Mouse (Mus musculus): ENCODE measurements around the gene Olfr1441.

Gene Olfr1441

DNA sequence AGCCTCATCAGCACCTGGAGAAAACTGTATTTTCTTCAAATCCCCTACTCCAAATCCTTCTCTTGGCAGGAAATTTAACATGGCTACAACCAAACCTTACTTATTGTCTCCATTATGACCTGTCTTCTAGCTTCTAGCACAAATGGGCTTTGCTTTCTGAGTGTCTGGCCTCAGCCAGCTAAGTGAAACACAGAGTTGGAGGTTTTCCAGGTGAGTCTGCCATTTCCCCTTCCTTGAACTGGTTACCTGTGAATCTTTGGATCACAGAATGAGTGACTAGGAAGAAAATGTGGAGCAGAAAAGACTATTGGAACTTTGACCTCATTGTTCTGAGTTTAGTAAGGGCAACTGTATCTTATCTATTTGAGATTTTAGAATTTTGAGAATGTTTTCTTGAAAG is at the start of gene Olfr1441:
Gene Olfr1441, plus strand, starts transcription at position 73 of the 400 bp plus-strand sequence.
- DNase-seq (ENCODE audit: low spot score in 2 of 2): no peak

GRCm38 (mm10) chr19:12373004-12373403 is 44.2 kb upstream of the Olfr1441 start:
- no peak for DNase-seq (ENCODE audit: low spot score in 2 of 2)

DNA sequence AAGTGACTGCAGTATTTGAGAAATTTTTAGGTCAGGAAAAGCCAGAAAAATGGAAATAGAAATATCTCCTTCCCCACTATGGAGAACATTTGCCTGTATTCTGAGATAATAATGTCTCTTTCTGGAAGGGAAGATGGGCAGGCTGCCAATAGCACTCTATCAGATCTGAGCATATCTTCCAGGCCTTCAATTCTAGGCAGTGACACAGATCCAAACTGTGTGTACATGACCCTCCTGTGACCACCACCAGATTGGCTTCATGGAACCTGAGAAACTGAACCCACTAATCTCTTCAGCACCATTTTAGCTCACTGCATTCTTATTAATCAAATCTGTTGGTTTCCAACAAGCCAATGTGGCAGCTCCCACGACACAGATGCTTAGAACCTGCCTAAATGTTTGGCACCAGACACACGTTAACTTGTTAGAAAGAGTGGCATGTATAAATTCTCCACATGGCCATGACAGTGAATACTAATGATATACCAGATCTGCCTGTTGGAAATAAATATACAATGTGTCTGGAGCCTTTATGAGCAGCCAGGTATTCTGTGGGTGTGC is 42.7 kb upstream of the Olfr1441 start:
- DNase-seq (ENCODE audit: low spot score in 2 of 2): peak; percentile 12 to 37

DNA sequence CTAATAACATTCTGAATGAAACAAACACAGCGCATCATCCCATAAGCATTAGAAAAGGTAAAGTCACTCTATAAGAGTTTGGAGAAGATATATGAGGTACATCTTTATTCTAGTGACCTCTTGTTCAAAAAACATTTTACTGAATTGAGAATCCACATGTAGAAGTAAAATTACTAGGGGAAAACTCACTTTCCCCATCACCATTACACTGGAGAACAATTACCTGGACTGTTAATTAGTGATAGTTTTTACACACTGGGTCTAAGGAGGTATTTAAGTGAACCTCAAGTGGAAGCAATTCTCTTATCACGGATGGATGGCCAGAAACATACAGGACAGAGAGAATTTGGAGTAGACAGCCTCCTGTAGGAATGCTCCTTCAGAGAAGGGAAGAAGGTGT is 30.3 kb upstream of the Olfr1441 start, which contains the start of gene Olfr1440:
Gene Olfr1440, plus strand, starts transcription at position 301 of the 400 bp plus-strand sequence.
- DNase-seq (ENCODE audit: low spot score in 2 of 2): no peak

- no peak for DNase-seq (ENCODE audit: low spot score in 2 of 2)
These were observed 3.5 kb upstream of the Olfr1441 start for GRCm38 (mm10) chr19:12413737-12414136.

DNA sequence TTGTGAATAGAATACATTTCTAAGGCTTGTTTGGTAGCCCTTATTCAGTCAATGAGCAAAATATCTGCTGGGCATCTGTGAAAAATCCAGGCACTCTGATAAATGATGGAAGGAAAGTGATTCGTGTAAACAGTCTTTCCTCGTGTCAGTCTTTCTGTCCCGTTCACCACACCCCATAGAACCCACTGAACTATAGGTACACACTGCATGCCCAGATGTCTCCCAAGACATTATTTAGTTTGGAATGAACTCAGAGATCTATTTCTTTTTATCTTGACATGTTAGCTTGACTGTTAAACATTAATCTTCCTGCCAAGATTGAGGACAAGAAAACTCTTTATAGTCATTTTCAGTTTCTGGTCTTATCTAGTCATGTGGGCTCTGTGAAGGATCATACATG is 1.1 kb downstream of the Olfr1441 start:
- DNase-seq (ENCODE audit: low spot score in 2 of 2): no peak

DNA sequence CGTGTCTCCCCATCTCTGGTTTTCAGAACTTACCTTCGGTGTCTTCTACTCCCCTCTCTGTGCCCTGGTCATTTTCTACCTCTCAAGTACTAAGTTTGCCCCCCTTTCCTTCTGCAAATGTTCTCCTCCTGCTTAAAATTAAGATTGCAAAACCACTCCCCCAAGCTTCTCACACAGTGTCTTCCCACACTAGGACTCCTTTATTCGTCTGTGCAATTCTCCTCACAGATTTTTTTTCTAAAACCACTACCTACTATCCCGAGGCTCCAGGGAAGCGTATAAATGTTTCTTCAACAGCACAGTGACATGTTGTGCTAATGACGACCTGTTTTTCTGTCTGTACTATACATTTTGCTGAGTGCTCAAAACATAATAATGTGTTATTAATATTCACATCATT is 3.3 kb downstream of the Olfr1441 start:
- DNase-seq (ENCODE audit: low spot score in 2 of 2): no peak

DNA sequence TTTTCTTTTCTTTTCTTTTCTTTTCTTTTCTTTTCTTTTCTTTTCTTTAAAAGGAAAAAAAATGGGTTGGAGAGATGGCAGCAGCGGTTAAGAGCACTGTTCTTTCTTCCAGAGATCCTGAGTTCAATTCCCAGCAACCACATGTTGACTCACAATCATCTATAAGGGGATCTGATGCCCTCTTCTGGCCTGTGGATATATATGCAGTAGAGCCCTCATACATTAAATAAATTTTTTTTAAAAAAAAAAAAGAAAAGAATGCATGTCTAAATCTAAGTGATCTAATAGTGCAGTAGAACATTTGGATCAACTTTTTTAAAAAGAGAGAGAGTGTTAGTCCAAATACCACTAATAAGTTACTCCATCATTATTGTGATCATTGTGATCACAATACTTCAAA is 4.4 kb downstream of the Olfr1441 start:
- no peak for DNase-seq (ENCODE audit: low spot score in 2 of 2)

DNA sequence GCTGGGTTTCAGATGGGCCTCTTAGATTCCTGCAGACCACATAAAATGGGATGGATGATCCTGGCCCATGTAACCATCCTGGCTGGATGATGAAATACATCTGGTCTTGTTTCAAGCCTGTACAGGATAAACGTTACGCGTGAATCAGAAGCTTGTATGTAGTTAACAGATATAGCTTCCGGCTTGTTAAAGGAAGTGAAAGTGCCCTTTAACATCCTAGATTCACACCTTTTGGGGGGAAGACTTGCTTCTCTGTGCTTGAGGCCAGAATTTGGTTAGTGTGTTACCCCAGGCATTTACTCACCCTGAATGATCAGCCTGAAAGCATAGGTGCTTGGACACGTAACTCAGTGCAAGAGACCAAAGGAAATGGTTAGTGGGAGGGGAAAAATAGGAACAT is 9.9 kb downstream of the Olfr1441 start:
- no peak for DNase-seq (ENCODE audit: low spot score in 2 of 2)

- DNase-seq (ENCODE audit: low spot score in 2 of 2): no peak
These were observed 10.4 kb downstream of the Olfr1441 start, which contains the start of gene Pfpl for GRCm38 (mm10) chr19:12427605-12428004. Gene Pfpl, plus strand, starts transcription at chr19:12427905.

DNA sequence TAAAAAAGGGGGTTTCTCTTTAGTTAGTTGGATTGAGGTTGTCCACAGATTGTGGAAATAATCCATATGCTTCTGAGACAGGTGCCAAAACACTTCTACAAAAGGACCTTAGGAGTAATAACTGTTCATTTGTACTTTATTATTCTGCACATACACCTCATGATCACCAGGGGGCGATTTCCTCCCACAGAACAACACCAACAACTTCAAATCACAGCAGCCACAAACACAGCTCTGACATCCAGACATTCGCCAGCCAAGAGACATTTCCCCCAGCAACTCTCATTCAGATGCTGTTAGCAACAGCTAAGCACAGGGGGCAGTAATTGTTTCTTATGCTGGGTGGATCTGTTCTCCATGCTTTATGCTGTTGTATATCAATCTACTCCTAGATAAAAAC is 15.8 kb downstream of the Olfr1441 start:
- peak; percentile 7 to 18 for DNase-seq (ENCODE audit: low spot score in 2 of 2)

- no peak for DNase-seq (ENCODE audit: low spot score in 2 of 2)
These were observed 17.8 kb downstream of the Olfr1441 start for GRCm38 (mm10) chr19:12435011-12435416.

DNA sequence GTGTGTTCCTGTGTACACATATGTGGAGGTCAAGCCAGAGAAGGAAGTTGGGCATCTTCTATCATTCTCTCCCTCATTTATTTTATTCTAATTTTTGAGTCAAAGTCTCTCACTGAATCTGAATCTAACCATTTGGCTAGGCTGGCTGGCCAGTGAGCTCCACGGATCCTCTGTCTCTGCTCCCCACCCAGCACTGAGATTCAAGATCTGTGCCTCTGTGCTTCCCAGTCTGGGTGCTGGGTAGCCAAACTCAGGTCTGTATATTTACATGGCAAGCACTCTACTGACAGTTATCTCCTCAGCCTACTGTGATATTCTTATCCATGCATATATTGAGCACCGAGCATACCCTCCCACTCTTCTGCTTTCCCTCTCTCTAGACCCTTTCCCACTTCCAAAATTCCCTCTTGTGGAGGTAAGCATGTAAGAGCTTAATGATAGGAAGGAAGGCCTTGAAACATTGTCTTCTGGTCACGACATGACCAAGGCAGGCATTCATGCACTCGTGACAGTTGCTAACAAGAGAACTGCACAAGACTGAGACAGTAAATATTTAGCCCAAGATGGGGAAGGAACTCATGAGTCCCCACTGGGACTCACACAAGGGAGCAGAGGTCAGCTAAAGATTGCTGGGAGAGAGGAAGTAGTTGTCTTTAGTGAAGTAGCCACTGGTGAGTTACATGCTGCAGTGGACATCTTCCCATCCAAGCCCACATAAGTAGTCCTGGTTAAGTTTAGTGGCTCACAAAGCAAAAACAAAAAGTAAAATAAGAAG is 18.7 kb downstream of the Olfr1441 start:
- DNase-seq (ENCODE audit: low spot score in 2 of 2): no peak

GRCm38 (mm10) chr19:12439581-12439980 is 22.3 kb downstream of the Olfr1441 start:
- DNase-seq (ENCODE audit: low spot score in 2 of 2): no peak

DNA sequence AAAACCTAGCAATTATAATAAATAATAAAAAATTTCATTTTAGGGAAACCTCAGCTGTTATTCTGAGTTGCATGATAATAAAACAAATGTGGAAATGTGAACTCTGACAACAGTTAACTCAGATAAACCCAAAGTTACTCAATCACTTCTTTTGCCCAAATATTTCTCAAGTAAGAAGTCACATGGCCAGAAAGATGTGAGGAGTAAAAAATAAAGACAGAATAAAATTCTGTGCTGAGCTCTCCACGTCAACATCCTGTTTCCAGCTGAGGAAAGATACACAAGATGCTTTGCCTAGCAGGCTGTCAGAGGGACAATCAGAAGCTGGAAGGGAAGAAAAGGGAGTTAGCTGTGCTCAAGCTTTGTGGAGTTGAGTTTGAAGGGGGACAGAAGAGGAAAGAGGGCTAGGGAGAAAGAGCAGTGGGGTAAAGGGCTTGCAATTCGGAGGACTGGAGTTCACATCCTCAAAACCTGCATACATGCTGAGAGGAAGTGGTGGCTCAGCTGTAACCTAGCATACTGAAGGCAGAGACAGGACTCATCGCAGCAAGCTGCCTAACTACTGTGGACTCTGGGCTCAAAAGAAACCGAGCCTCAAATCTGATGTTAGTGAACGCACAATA is 23.0 kb downstream of the Olfr1441 start:
- DNase-seq (ENCODE audit: low spot score in 2 of 2): no peak

- DNase-seq (ENCODE audit: low spot score in 2 of 2): no peak
These were observed 25.3 kb downstream of the Olfr1441 start for GRCm38 (mm10) chr19:12442560-12442959.

DNA sequence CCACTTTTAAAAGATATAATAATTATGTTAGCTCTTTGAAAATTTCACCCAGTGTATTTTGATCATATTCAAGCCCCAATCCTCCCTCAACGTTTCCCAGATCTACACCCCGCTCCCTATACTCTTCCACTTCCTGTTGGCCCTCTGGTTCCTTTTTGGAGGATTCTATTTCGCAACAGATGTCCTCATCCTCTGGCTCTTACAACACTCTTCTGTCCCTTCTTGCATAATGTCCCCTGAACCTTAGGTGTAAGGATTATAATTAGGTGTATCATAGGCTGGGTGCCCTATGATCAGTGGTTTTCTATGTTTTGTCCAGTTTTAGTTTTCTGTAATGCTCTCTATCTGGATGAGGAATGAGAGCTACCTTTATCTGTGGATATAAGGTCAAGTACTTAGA is 27.8 kb downstream of the Olfr1441 start:
- DNase-seq (ENCODE audit: low spot score in 2 of 2): no peak

- DNase-seq (ENCODE audit: low spot score in 2 of 2): no peak
These were observed 40.3 kb downstream of the Olfr1441 start for GRCm38 (mm10) chr19:12457401-12458066.

- no peak for DNase-seq (ENCODE audit: low spot score in 2 of 2)
These were observed 42.3 kb downstream of the Olfr1441 start for GRCm38 (mm10) chr19:12459516-12459915.

DNA sequence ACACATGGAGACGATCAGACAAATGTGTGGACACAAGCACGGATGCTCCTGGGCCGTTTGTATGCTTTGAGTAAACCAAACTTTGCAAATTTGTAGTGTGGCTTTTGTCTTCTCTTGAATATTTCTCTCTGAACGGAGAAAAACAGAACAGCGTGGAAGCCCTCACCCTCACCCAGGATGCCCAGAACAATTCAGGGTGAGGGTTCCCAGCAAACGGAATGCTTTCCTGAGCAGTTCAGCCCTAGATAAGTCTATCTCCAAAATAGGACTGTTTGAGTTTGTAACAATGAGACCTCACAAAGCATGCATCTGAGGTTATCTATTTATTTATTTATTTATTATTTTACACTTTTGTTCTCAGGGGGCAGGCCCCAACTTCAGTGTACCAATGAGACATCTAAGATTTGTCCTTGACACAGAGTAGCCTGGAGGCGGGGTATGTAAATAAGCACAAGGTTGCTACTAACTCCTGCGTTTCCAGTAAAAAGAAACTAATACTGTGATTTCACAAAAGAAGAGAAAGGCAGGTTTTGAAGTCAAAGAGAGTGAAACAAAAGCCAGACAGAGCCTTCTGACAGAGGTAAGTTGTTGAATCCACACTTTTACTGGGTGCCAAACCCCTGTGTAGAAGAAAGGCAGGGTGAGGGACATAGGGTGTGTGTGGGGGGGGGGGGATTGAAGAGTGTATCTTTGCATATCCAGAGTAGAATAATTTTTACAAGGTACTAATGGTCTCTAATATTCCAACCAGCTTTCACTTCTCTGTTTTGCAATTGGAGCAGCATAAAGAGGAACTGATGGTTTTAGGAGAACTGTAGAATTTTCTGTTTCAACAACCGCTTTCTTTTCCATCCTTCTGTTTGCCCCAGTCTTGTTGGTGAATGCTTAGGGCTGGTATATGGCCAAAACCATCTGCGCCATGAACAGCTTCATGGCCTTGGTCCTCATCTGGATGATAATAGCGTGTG is 43.3 kb downstream of the Olfr1441 start, which contains the start of gene Mpeg1:
Gene Mpeg1, plus strand, starts transcription at position 498 of the 968 bp plus-strand sequence.
- DNase-seq (ENCODE audit: low spot score in 2 of 2): no peak

Data from right cerebral cortex, adult 2 months (tissue).